Mouse (Mus musculus) cerebellum, postnatal 25 days (tissue): ENCODE measurements around the gene Mef2c.

Experiments used
- DNase-seq, 2 experiments: peaks; one replicate each; pipeline ENCODE4 v3.0.0; 2021; ENCODE audit warnings: mixed read lengths in 2 of 2

Mef2c gene

DNA sequence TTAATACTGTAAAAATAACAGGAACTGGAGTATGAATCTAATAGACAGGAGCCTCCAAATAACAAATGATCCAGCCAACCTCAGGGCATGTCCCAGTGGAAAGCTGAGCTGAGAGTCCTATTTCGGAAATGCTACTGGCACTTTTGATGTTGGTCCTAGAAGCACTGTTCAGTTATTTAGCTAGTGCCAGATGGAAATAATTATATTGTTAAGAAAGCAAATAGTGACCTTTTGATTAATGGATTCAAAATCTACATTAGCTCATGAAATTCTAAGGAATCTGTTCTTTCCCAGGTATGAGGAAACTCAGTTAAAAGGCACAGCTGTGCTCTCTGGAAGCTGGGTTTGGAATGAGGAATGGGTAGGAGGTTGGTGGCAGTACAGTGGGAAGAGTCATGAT lies 108.4 kb downstream of the Mef2c start:
- DNase-seq = no peak

- DNase-seq = no peak
These were observed 112.0 kb downstream of the Mef2c start for GRCm38 (mm10) chr13:83615875-83616274.

DNA sequence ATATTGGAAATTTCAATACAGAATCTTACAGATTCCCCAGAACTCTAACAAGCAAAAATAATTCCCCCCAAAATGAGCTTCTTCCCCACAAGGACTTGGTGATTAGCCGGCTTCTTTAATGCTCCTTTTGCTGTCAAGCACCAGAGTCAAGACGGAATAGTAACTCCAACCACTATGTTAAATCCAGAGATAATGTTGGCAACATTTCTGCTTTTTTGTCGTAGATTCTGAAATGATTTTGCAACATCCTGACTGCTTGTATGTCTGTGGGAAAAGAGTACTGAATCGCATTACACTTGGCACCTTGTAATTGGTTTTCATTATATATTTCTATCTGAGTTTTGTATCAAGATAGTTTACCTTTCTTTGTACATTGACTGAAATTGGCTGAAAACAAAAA lies 120.8 kb downstream of the Mef2c start:
- no peak for DNase-seq

DNA sequence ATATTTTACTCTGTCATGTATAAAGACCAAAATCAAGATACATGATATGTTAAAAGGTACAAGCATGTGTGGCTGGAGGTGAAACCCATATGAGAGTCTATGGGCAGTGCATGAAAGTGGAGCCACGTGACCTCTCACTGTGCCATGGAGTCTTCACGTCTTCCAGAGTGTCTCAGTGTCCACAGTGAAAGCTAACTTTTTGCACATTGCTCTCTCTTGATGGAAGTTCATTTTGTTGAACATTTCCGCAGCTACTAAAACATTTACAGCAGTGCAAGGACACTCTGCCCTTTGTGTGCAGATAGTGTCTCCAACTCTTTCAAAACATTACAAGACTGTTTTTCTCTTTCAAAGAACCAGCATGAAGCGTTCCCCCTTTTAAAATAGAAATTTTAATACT lies 123.6 kb downstream of the Mef2c start:
- no peak for DNase-seq

GRCm38 (mm10) chr13:83628139-83628538 lies 124.3 kb downstream of the Mef2c start:
- DNase-seq = no peak

- DNase-seq = no peak
These were observed 129.3 kb downstream of the Mef2c start for GRCm38 (mm10) chr13:83633155-83633554.

- no peak for DNase-seq
These were observed 131.4 kb downstream of the Mef2c start for GRCm38 (mm10) chr13:83635218-83635617.

DNA sequence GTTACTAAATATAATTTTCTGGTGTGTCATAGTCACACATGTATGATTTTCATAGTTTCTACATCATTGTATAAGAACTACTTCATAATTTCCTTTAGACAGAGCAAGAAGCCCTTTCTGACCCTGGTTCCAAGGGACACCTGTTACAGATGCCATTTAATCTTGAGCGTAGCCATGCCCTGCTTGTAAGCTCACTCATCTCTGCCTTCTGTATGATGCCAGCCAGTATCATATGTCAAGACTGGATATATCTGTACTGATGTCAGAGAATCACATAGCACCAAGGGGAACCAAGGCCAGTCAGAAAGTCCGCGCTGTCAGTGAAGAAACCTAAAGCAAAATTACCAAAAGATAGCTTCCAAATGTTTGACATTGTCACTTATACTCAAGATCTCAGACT lies 133.8 kb downstream of the Mef2c start:
- no peak for DNase-seq

DNA sequence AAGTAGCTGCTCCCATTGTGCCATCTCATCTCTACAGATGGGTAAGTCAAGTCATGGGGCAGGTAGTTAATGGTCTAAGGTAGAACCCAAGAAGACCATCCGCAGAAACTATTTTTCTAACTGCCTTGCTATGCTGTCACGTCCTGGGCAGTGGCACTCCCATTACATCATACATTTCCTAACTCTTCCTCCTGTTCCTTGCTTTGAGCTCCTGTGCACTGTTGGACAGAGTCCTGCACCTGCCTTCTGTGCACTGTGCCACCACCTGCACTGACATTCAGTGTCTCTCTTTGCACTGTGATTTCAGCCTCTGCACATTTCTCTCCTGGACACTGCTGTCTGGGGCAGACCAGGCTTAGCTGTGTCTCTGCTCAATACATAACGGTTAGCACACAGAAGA lies 134.9 kb downstream of the Mef2c start:
- no peak for DNase-seq

GRCm38 (mm10) chr13:83649051-83649450 lies 145.2 kb downstream of the Mef2c start:
- DNase-seq = no peak

- DNase-seq = no peak
These were observed 146.1 kb downstream of the Mef2c start for GRCm38 (mm10) chr13:83649795-83650476.

DNA sequence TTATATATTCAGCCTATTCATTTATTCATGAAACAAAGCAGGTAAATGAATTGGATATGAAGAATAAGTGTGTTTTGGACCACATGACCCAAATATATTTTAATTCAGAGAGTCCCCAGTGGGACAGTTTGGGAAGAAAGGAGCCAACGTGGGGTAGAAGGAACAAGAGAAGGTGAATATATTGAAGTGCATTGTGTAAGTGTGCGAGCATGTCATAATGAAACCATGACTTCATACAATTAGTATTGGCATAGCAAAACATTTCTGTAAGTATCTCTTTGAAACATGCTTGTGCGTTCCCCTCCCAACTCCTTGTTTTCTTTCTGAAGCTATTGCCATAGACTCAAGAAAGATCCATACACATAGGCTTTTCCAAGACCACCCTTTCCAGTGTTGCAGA lies 147.0 kb downstream of the Mef2c start:
- no peak for DNase-seq

- DNase-seq = no peak
These were observed 148.2 kb downstream of the Mef2c start for GRCm38 (mm10) chr13:83651941-83652548.

DNA sequence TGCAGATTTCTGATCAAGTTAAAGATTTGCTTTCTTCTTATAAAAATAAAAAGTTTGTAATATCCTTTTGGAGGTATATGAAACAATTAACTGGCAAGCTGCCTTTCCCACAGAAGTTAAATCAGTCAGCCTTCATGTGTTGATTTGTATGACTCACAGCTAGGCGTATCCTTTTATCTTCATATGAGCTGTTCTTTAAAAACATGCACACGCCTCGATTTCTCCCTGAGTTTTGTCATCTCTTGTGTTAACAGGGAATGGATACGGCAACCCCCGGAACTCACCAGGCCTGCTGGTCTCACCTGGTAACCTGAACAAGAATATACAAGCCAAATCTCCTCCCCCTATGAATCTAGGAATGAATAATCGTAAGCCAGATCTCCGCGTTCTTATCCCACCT lies 148.7 kb downstream of the Mef2c start:
- DNase-seq = no peak

- DNase-seq = peak; percentile 85 to 93
These were observed 151.3 kb downstream of the Mef2c start for GRCm38 (mm10) chr13:83654889-83655769.

GRCm38 (mm10) chr13:83656094-83656493 lies 152.3 kb downstream of the Mef2c start:
- peak; percentile 26 to 42 for DNase-seq

GRCm38 (mm10) chr13:83656773-83657172 lies 152.9 kb downstream of the Mef2c start:
- DNase-seq = no peak

DNA sequence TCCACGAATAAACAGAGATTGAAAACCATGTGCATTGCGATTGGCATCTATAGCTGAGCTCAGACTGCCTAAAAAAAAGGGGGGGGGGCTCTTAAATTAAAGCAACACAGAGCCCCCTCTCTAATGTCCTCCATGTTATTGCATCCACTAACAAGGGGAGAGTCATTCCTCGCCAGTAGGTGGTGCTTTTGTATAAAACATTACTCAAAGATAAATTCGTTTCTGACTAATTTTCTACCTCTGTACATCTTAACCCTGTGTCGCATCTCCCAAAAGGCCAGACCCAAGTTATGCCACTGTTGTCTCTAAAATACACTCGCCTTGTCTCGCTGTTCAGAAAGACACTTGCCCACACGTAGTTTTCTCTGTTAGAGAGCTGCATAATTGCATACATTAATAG lies 156.9 kb downstream of the Mef2c start:
- DNase-seq = peak; percentile 38 to 68

DNA sequence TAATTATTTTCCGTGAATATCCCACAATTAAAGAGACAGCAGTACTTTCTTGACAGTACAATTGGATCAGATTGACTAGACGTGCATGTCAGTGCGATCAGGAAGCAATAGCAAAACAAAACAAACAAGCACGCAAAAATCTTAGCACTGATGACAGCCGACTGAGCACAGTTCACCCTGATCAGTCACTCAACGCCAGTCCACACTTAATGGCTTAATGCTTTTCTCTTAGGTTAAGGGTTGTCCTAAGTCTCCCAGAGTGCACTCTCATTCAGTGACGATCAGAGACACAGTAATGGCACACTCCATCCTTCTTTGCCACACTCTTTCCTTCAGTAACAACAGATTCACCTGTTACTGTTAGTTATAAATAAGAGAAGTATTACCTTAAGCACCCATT lies 157.3 kb downstream of the Mef2c start:
- DNase-seq = peak in 1 of 2 experiments; percentile 8

- peak; percentile 55 for DNase-seq
These were observed 158.3 kb downstream of the Mef2c start for GRCm38 (mm10) chr13:83662089-83662551.

DNA sequence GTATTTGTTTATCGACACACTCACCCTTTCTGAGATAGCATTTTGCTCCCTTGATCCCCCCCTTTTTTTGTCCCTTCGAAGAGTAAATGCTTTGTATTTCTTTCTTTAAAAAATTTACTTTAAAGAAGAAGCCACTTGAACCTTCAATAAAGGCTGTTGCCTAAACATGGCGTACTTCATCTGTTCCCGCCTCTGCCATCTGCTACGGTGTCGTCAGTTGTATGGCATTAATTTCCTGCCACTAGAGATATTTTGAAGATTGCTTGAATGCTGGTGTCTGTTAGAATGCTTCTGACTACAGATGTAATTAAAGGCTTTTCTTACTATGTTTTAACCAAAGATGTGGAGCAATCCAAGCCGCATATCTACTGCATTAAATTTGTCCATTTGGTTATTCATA lies 162.3 kb downstream of the Mef2c start:
- DNase-seq = no peak

DNA sequence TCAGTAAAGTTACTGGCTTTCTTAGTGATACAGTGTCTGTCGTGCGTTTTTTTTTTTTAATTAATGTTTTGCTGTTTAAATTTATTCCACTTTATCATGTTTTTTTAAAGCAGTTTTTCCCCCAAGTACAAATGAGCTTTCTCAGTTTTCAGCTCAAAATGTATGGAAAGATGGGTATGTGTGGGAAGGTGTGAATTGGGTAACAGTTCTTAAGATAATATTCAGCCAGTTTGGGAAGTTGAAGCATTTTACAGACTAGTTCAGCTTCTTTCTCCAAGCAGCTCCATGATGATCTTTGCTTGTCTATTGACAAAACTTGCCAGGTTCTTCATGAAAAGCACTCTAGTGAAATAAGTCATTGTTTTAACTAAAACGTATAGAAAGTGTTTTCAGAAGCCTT lies 163.2 kb downstream of the Mef2c start:
- no peak for DNase-seq

DNA sequence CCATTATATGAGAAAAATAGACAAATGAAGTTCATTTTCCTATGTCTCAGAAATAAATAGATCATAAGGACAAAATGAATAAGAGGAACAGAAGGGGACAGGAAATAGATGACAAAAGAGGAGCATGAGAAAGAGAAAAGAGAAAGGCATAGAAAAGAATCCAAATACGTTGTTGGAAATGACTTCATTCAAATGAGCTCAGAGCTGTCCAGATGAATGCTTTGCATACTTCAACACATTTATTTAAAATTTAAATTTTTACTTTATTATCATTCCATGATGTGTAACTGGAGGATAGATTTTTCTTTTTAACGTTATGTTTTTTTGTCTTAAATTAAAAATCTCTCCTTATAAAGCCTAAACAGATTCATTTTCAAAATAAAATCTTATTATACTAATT lies 203.8 kb downstream of the Mef2c start:
- DNase-seq = no peak
